ENCODE assay signal across 18 mouse cellular contexts in the genomic region with DNA sequence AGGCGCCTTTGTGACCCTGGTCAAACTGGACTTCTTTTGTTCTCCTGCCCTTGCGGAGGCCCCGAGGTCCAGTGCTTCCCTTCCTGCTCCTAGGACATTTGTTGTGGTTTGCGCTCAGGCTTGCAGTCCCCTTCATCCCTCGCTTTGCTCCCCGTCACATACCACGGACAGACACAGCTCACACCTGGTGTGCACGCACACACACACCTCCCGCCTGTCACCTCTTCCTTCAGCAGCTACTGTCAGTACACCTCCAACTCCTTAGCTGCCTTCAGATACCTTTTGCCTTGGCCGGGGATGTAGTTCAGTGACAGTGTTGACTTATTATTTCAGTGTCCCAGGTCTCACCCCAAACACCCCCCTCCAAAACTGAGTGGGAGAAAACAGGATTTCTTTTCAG. TPM values are rescaled to one million over a fixed set of nuclear protein-coding genes. Genes with fewer than 3 reads are reported as not detected.
DNase-seq lines count a peak whose midpoint lies in the region; ATAC-seq and TF ChIP-seq lines count a peak whose summit lies in the region.
"Had no signal": no experiment of that assay in that cellular context is flagged by ENCODE, and none has a peak within 500 bp of the region (broad histone marks: within the 10 kb centered on the region; RNA-seq: fewer than 3 reads in every experiment).

No protein-coding gene starts in this region.

- peaks cover 7% of the 10 kb centered on the region; the same call in 1 of the 2 replicates for H3K4me1 ChIP-seq in heart, postnatal 0 days (ENCODE audit: control insufficient read depth, insufficient read depth)
- H3K4me1 ChIP-seq in kidney, embryonic 14.5 days (ENCODE audit: control insufficient read depth, insufficient read depth, low read length) = 0 out of 2 replicates have a peak, but pooled peaks cover 13% of the 10 kb centered on the region
- peaks cover 27% of the 10 kb centered on the region for H3K4me1 ChIP-seq in kidney, embryonic 15.5 days
- H3K4me1 ChIP-seq: hindbrain, embryonic 15.5 days had no signal

- no peak for TF ChIP-seq EP300 in heart, postnatal 0 days (IDR thresholded peaks at IDR 0.05; ENCODE audit: low read depth)

- H3K4me2 ChIP-seq in heart, postnatal 0 days (ENCODE audit: low read depth, low read length) = no peak overlapping the region
- H3K4me2 ChIP-seq in kidney, embryonic 14.5 days (replicated peaks; ENCODE audit: low read depth, low read length) = no peak overlapping the region
- H3K4me2 ChIP-seq in kidney, embryonic 15.5 days = no peak overlapping the region
- H3K4me2 ChIP-seq: hindbrain, embryonic 15.5 days had no signal

- H3K4me3 ChIP-seq in gastrocnemius, adult 2 months = no peak overlapping the region
- no peak overlapping the region for H3K4me3 ChIP-seq in heart, postnatal 0 days (ENCODE audit: low read depth, low read length)
- no peak overlapping the region for H3K4me3 ChIP-seq in kidney, embryonic 14.5 days (ENCODE audit: low read length)
- no peak overlapping the region for H3K4me3 ChIP-seq in kidney, embryonic 15.5 days (replicated peaks)
- H3K4me3 ChIP-seq: embryonic facial prominence, embryonic 10.5 days; erythroblast, embryonic 14.5 days; forebrain, embryonic 10.5 days; hindbrain, embryonic 15.5 days had no signal

- H3K9ac ChIP-seq in heart, postnatal 0 days (replicated peaks; ENCODE audit: low read depth, low read length) = no peak overlapping the region
- H3K9ac ChIP-seq in kidney, embryonic 14.5 days (ENCODE audit: low read depth, low read length) = 0 out of 2 replicates have a peak overlapping the region, but pooled peaks have one; percentile 23
- no peak overlapping the region for H3K9ac ChIP-seq in kidney, embryonic 15.5 days
- H3K9ac ChIP-seq: hindbrain, embryonic 15.5 days had no signal

- ATAC-seq in heart, postnatal 0 days (ENCODE audit: insufficient read depth, low read depth) = no peak
- ATAC-seq in kidney, embryonic 14.5 days (ENCODE audit: low FRiP score, low TSS enrichment) = no peak
- ATAC-seq in kidney, embryonic 15.5 days (replicated peaks; ENCODE audit: low FRiP score) = no peak
- ATAC-seq: forebrain, embryonic 14.5 days; inflammation-experienced regulatory T-cells, adult 6 months had no signal

- H3K36me3 ChIP-seq in heart, postnatal 0 days (replicated peaks; ENCODE audit: control insufficient read depth, insufficient read depth, low read length) = peaks cover 38% of the 10 kb centered on the region
- peaks cover 34% of the 10 kb centered on the region for H3K36me3 ChIP-seq in kidney, embryonic 14.5 days (ENCODE audit: control insufficient read depth, insufficient read depth, low read length)
- peaks cover 38% of the 10 kb centered on the region for H3K36me3 ChIP-seq in kidney, embryonic 15.5 days

- no peaks in the 10 kb centered on the region for H3K9me3 ChIP-seq in heart, postnatal 0 days (replicated peaks; ENCODE audit: control insufficient read depth, low read length)
- H3K9me3 ChIP-seq in kidney, embryonic 14.5 days (ENCODE audit: control insufficient read depth, low read length) = no peaks in the 10 kb centered on the region
- H3K9me3 ChIP-seq in kidney, embryonic 15.5 days (replicated peaks) = no peaks in the 10 kb centered on the region
- H3K9me3 ChIP-seq: embryonic facial prominence, embryonic 10.5 days; forebrain, embryonic 10.5 days; hindbrain, embryonic 15.5 days had no signal

- 47% methylated on average over 10 of the region's 10 CpGs for WGBS in heart, postnatal 0 days
- WGBS in kidney, embryonic 14.5 days = 43% methylated on average over 10 of the region's 10 CpGs
- 48% methylated on average over 10 of the region's 10 CpGs for WGBS in kidney, embryonic 15.5 days

- no peaks in the 10 kb centered on the region for H3K27me3 ChIP-seq in heart, postnatal 0 days (ENCODE audit: control insufficient read depth, insufficient read depth, low read length)
- no peaks in the 10 kb centered on the region for H3K27me3 ChIP-seq in kidney, embryonic 14.5 days (ENCODE audit: control insufficient read depth, insufficient read depth, low read length)
- no peaks in the 10 kb centered on the region for H3K27me3 ChIP-seq in kidney, embryonic 15.5 days
- H3K27me3 ChIP-seq: hindbrain, embryonic 15.5 days had no signal

- intact Hi-C loops in gastrocnemius, adult 2 months (cut with DNase I) = no loop called here

- no peak for DNase-seq in gastrocnemius, adult 2 months
- no peak for DNase-seq in gastrocnemius, postnatal 4 days (ENCODE audit: low spot score in 2 of 2)
- no peak for DNase-seq in heart, postnatal 0 days (ENCODE audit: low spot score)
- no peak for DNase-seq in heart, adult 18-20 months
- DNase-seq in lung, postnatal 14 days = no peak
- DNase-seq: cerebellum, postnatal 36 days; gastrocnemius, postnatal 14 days had no signal

- no peak for TF ChIP-seq CTCF in gastrocnemius, adult 2 months (IDR thresholded peaks at IDR 0.05)
- TF ChIP-seq CTCF in heart, postnatal 0 days (IDR thresholded peaks at IDR 0.05; ENCODE audit: low read depth) = no peak

- peak overlapping the region; percentile 81 for H3K27ac ChIP-seq in gastrocnemius, adult 2 months
- H3K27ac ChIP-seq in heart, postnatal 0 days (ENCODE audit: low read depth) = peak overlapping the region; percentile 15; the same call in 1 of the 2 replicates
- no peak overlapping the region for H3K27ac ChIP-seq in kidney, embryonic 14.5 days (ENCODE audit: low read depth, low read length)
- no peak overlapping the region for H3K27ac ChIP-seq in kidney, embryonic 15.5 days
- H3K27ac ChIP-seq: embryonic facial prominence, embryonic 10.5 days; forebrain, embryonic 10.5 days; hindbrain, embryonic 15.5 days had no signal

RNA-seq across cellular contexts. Expression of a gene that starts 1.4 kb away (rescaled TPM):
- under 1 TPM in 1 of 2 experiments, not detected in 1; 0.45 TPM for total RNA-seq in gastrocnemius, adult 2 months (2021)
- not detected for total RNA-seq in gastrocnemius, postnatal 4 days (2021)
- not detected in 2 replicates for total RNA-seq in heart, postnatal 0 days (2014; rRNA removed; ENCODE audit: low replicate concordance)
- 1.2 TPM in 1 of 2 replicates, not detected in the other for polyA plus RNA-seq in heart, postnatal 0 days (2015; fragmentation: Nextera tagmentation; extraction: Ambion mirVana)
- total RNA-seq in heart, adult 18-20 months (2021) = under 1 TPM in 1 of 2 experiments, not detected in 1; 0.54 TPM
- polyA plus RNA-seq in kidney, embryonic 14.5 days (2014; fragmentation: Nextera tagmentation; extraction: Ambion mirVana) = 0.63 and 1.0 TPM in 2 replicates
- 1.3 and 2.6 TPM in 2 replicates for polyA plus RNA-seq in kidney, embryonic 15.5 days (2015; fragmentation: Nextera tagmentation; extraction: Ambion mirVana)
- total RNA-seq: granulocyte monocyte progenitor cell, adult 5-6 weeks had no signal
- polyA plus RNA-seq: C2C12; erythroblast, embryonic 14.5 days; forebrain, embryonic 10.5 days; heart, embryonic 14.5 days; inflammation-experienced regulatory T-cells, adult 6 months had no signal

RNA-seq across cellular contexts. Expression of a gene that starts 7.0 kb away (rescaled TPM):
- 1 to 10 TPM; 4.8 to 5.5 TPM for total RNA-seq in gastrocnemius, adult 2 months (2021)
- total RNA-seq in gastrocnemius, postnatal 4 days (2021) = 10 to 100 TPM; 11.5 to 12.0 TPM
- total RNA-seq in heart, postnatal 0 days (2014; rRNA removed; ENCODE audit: low replicate concordance) = 11.0 and 16.7 TPM in 2 replicates
- 14.0 TPM in 2 replicates for polyA plus RNA-seq in heart, postnatal 0 days (2015; fragmentation: Nextera tagmentation; extraction: Ambion mirVana)
- 10 to 100 TPM in 1 of 2 experiments, 1 to 10 TPM in 1; 9.3 to 10.8 TPM for total RNA-seq in heart, adult 18-20 months (2021)
- 13.1 and 17.9 TPM in 2 replicates for polyA plus RNA-seq in kidney, embryonic 14.5 days (2014; fragmentation: Nextera tagmentation; extraction: Ambion mirVana)
- 20.4 and 22.7 TPM in 2 replicates for polyA plus RNA-seq in kidney, embryonic 15.5 days (2015; fragmentation: Nextera tagmentation; extraction: Ambion mirVana)

RNA-seq across cellular contexts. Expression of a gene that starts 7.2 kb away (rescaled TPM):
- total RNA-seq in gastrocnemius, adult 2 months (2021) = 10 to 100 TPM; 20.0 to 24.3 TPM
- total RNA-seq in gastrocnemius, postnatal 4 days (2021) = 10 to 100 TPM; 37.1 to 41.3 TPM
- 12.4 and 21.1 TPM in 2 replicates for total RNA-seq in heart, postnatal 0 days (2014; rRNA removed; ENCODE audit: low replicate concordance)
- polyA plus RNA-seq in heart, postnatal 0 days (2015; fragmentation: Nextera tagmentation; extraction: Ambion mirVana) = 10.8 and 10.9 TPM in 2 replicates
- total RNA-seq in heart, adult 18-20 months (2021) = 10 to 100 TPM; 24.3 to 27.9 TPM
- 27.9 and 34.4 TPM in 2 replicates for polyA plus RNA-seq in kidney, embryonic 14.5 days (2014; fragmentation: Nextera tagmentation; extraction: Ambion mirVana)
- 29.3 and 30.7 TPM in 2 replicates for polyA plus RNA-seq in kidney, embryonic 15.5 days (2015; fragmentation: Nextera tagmentation; extraction: Ambion mirVana)

RNA-seq across cellular contexts. Expression of a gene that starts 23.2 kb away (rescaled TPM):
- 10 to 100 TPM; 52.3 to 62.4 TPM for total RNA-seq in gastrocnemius, adult 2 months (2021)
- 100 to 1,000 TPM; 137 to 140 TPM for total RNA-seq in gastrocnemius, postnatal 4 days (2021)
- 141 and 185 TPM in 2 replicates for total RNA-seq in heart, postnatal 0 days (2014; rRNA removed; ENCODE audit: low replicate concordance)
- 67.1 and 77.2 TPM in 2 replicates for polyA plus RNA-seq in heart, postnatal 0 days (2015; fragmentation: Nextera tagmentation; extraction: Ambion mirVana)
- total RNA-seq in heart, adult 18-20 months (2021) = 100 to 1,000 TPM in 1 of 2 experiments, 10 to 100 TPM in 1; 98.2 to 111 TPM
- 72.6 and 87.2 TPM in 2 replicates for polyA plus RNA-seq in kidney, embryonic 14.5 days (2014; fragmentation: Nextera tagmentation; extraction: Ambion mirVana)
- polyA plus RNA-seq in kidney, embryonic 15.5 days (2015; fragmentation: Nextera tagmentation; extraction: Ambion mirVana) = 71.8 and 81.0 TPM in 2 replicates

RNA-seq across cellular contexts. Expression of a gene that starts 23.6 kb away (rescaled TPM):
- total RNA-seq in gastrocnemius, adult 2 months (2021) = 10 to 100 TPM; 40.3 to 47.4 TPM
- 10 to 100 TPM; 51.9 to 55.1 TPM for total RNA-seq in gastrocnemius, postnatal 4 days (2021)
- 30.1 and 46.3 TPM in 2 replicates for total RNA-seq in heart, postnatal 0 days (2014; rRNA removed; ENCODE audit: low replicate concordance)
- 49.1 and 53.4 TPM in 2 replicates for polyA plus RNA-seq in heart, postnatal 0 days (2015; fragmentation: Nextera tagmentation; extraction: Ambion mirVana)
- 10 to 100 TPM; 38.4 to 52.4 TPM for total RNA-seq in heart, adult 18-20 months (2021)
- 50.2 and 55.7 TPM in 2 replicates for polyA plus RNA-seq in kidney, embryonic 14.5 days (2014; fragmentation: Nextera tagmentation; extraction: Ambion mirVana)
- 61.6 and 66.4 TPM in 2 replicates for polyA plus RNA-seq in kidney, embryonic 15.5 days (2015; fragmentation: Nextera tagmentation; extraction: Ambion mirVana)

Comparison
In these comparisons a context has a peak if more than half of its experiments do, and no peak if none do; other contexts are left out.
1. H3K27ac ChIP-seq: peak in gastrocnemius, adult 2 months (single experiment) and heart, postnatal 0 days (single experiment); none in kidney, embryonic 14.5 days (single experiment) and kidney, embryonic 15.5 days (single experiment).